Mouse (Mus musculus) embryonic fibroblast, embryonic 13.5 days (primary cell): ENCODE results near the gene Rpl23a. TPM values are rescaled to one million over a fixed set of nuclear protein-coding genes. Genes with fewer than 3 reads are reported as not detected.

Source experiments
- H3K27ac ChIP-seq: 2 replicates; pipeline ENCODE4 v1.5.1; 2012; ENCODE audit warnings: low read length, control low read depth, inconsistent platforms; ENCODE audit not compliant: insufficient read depth
- H3K4me1 ChIP-seq: 2 replicates; pipeline ENCODE4 v1.6.1; 2011; ENCODE audit warnings: low read length; ENCODE audit not compliant: control insufficient read depth, insufficient read depth
- H3K4me3 ChIP-seq: 2 replicates; pipeline ENCODE4 v1.5.1; 2011; ENCODE audit warnings: mild to moderate bottlenecking, control low read depth, low read length; ENCODE audit not compliant: insufficient read depth
- CTCF ChIP-seq: IDR thresholded peaks from 2 replicates; pipeline ENCODE4 v1.5.1; 2011; ENCODE audit warnings: mild to moderate bottlenecking, control low read depth, low read length, moderate library complexity, borderline replicate concordance; ENCODE audit not compliant: insufficient read depth
- POLR2A ChIP-seq: IDR thresholded peaks from 2 replicates; pipeline ENCODE4 v1.6.1; 2011; ENCODE audit warnings: low read depth, mild to moderate bottlenecking, control low read depth, low read length, moderate library complexity
- polyA plus RNA-seq: library from polyadenylated mRNA; stranded (reverse); fragments of >200 nt; gene quantifications from 2 replicates; pipeline ENCODE4 v1.2.4, GENCODE M21; 2011; ENCODE audit warnings: low read depth; ENCODE audit not compliant: missing spikeins, insufficient read length

Rpl23a gene
- polyA plus RNA-seq, result 2,180 and 2,276 TPM in 2 replicates

DNA sequence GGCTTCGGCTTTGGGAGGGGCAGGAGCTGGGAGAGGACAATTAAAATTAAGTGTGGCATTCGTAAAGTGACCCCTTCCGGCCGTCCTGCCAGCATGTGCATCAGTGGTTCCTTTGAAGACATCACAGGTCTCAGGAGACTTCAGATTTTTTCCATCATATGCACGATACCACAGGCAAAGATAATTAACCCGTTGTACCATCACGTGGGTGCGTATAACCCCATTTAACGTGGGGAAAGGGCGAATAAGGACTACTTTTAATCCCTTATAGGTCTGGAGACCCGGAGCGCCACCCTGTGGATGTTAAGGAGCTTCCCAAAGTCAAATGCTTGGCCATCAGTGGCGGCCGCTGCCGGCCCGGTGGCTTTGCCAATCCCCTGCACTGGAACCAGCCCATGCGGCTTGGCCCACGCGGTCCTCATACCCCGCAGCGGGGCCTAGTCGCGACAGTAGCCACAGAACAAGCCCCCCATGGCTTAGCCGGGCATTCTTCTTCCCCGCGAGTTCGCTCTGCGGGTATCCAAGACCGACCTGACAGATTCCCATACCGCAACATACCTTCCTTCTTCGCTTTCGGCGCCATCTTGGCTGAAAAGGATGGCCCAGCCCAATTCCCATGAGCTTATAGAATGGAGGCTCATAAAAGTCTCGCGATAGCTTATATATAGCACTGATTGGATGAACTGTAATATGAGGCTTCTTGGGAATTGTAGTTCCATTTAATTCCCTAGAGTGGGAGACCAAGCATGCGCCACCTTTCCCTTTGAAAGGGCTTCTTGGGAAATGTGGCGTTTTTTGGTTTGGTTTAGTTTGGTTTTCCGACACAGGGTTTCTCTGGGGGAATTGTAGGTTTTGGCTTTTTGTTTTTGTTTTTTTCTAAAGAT is at the start of gene Rpl23a:
Rpl23a (minus strand) TSS at position 624 of the 884 bp plus-strand sequence.
- 0 out of 2 replicates have a peak, but pooled peaks cover 5% of the 10 kb centered on the region for H3K4me1 ChIP-seq
- TF ChIP-seq POLR2A (peak; percentile 97), CTCF (no peak)
- peak within 1 kb of the TSS; percentile 88 for H3K27ac ChIP-seq
- peak within 1 kb of the TSS; percentile 86 for H3K4me3 ChIP-seq

DNA sequence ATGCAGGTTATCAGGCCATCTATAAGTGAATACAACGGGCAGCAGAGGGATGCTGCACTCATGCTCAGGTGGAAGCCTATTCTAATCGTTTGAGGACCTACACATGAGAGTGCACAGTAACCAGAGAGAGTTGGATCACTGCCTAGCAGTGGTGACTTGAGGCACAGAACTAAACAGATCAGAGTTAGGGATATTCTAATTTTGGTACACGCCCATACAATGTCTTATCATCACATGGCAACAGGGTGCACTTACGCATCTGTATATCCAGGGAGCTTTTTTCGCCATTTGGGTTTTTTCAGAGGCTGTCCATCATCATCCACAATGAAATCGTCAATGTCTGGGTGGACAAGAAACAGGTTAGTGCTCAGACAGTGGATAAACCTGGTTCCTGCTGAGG is 48.1 kb upstream of the Rpl23a start:
- Histone ChIP-seq H3K4me3 (no peak overlapping the region), H3K27ac (no peak overlapping the region), H3K4me1 (no peaks in the 10 kb centered on the region)
- TF ChIP-seq CTCF (no peak), POLR2A (no peak)

DNA sequence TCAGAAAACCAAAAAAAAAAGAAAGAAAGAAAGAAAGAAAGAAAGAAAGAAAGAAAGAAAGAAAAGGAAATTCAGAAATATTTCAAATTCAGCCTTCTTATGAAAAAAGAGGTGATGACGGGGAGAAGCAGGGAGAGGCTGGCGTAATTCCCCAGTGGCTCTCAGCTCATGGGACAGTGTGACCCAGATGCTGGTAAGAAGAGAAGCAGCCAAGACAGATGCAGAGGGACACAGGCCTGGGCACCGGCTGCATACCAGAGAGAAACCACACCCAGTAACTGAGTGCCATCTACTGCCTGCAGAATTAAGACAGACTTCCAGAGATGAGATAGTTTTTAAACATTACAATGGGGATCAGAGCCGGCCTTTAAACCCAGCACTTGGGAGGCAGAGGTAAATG is 40.2 kb upstream of the Rpl23a start:
- Histone ChIP-seq H3K4me1 (no peaks in the 10 kb centered on the region), H3K4me3 (no peak overlapping the region), H3K27ac (no peak overlapping the region)
- no peak for TF ChIP-seq POLR2A
- TF ChIP-seq CTCF, result no peak

DNA sequence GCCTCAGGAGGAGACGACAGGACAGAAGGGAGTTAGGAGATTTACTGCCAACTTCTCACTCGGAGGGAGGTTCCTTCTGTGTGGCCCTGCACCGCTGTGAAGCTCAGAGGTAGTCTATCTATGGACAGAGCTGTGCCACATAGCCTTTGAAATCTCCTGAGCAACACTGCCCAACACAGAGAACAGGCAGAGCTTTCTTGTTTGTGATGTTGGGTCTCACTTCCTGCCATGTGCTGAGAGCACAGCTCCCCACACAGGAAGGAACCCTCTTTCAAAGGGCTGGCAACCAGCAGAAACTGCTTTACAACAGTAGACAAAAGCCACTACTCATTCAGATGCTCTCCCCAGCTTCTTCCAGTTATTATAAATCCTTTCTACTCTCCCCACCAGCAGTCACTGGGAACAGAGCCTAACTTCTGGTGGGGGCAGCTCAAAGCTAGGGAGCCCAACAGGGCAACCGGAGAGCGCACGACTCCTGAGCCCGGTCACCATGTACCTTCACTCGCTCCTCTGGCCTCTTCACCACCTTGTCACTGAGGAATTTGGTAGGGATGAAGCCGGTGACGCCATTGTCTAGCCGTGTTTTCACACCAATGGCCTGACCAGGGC is 32.4 kb upstream of the Rpl23a start:
- Histone ChIP-seq H3K27ac (no peak overlapping the region), H3K4me3 (no peak overlapping the region), H3K4me1 (no peaks in the 10 kb centered on the region)
- TF ChIP-seq CTCF (no peak), POLR2A (no peak)

DNA sequence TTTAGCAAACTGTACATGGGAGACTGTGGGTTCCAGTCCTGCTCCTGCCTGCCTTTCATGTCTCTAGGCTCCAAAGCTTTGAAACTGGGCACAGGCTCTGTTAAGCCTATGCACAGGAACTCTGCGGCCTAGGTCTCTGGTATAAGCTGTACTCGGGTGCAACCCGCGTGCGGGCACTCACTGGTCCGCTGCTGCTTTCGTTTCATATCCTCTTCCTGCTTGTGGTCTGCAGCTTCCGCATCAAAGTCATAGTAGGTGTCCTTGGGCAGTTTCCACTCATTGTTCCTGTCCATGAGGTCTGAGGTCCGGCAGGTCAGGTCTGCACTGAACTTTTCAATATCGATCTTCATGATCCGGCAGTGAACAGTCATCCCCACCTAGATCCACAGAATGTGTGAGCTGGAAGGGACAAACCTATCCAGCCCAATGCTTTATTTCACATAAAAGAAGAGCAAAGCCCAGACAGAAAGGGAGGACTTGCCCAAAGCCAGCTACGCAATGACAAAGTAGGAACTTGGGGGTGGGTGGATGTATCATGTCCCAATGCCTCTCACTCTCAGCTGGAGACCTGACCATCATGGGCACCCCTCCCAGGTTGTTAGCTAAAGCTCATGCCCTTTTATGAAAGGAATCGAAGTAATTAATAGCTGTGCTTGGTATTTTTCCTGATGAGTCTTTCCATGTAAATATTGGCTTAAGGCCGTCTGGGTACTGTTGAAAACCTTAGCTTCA is 29.9 kb upstream of the Rpl23a start:
- TF ChIP-seq POLR2A, result no peak
- no peak for TF ChIP-seq CTCF
- no peaks in the 10 kb centered on the region for H3K4me1 ChIP-seq
- no peak overlapping the region for H3K27ac ChIP-seq
- H3K4me3 ChIP-seq, result no peak overlapping the region

DNA sequence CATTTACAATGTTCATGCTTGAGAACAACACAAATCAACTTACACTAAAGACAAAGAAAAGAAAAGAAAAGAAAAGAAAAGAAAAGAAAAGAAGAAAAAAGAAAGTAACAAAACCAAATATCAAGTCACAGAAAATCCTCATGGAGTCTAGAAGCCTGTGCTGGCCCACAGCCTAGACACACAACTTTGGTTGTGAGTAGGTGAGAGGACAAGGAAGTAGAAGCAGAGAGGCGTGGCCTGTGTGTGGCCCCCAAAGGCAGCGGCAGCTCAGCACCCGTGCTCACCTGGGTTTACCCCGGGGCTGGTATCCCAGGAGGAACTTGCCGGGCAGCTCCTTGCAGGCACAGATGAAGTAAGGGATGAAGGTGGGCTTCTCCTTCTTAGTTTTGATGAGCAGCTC is 28.1 kb upstream of the Rpl23a start:
- TF ChIP-seq CTCF, result no peak
- TF ChIP-seq POLR2A, result no peak
- no peaks in the 10 kb centered on the region for H3K4me1 ChIP-seq
- H3K27ac ChIP-seq, result no peak overlapping the region
- no peak overlapping the region for H3K4me3 ChIP-seq

DNA sequence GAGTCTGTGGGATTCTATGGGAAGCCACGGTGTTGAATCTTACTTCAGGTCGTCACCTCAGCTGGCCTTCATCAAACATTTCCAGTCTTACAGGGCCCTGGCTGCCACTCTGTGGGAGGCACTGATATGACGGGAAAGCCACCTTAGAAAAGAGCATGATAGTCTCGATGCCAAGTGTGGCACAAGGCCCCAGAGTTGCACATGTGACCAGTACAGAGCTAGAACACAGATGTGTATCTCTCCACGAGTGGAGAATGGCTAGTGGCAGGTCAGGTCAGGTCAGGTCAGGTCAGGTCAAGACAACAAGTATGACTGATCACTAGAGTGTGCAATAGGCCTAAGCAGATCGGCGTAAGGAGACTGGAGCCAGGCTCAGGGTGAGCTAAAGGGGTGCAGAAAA is 27.2 kb upstream of the Rpl23a start:
- Histone ChIP-seq H3K27ac (no peak overlapping the region), H3K4me3 (no peak overlapping the region), H3K4me1 (no peaks in the 10 kb centered on the region)
- TF ChIP-seq POLR2A (no peak), CTCF (no peak)

DNA sequence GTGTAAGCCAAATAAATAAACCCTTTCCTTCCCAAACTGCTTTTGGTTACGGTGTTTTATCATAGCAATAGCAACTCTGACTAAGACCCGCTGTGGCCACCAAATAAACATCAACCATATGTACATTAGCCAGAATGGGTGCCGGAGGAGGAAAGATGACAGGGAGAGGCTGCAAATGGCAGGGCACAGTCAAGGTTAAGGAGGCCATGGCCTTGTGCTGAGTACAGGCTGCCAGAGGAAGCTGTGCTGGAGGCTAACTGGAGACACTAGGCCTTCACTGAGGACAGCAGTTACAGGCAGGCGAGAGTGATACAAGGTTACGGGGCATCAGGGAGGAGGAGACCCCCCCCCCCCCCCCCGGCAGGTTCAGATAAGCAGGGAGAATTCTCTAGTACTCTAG is 26.5 kb upstream of the Rpl23a start:
- Histone ChIP-seq H3K27ac (no peak overlapping the region), H3K4me1 (no peaks in the 10 kb centered on the region), H3K4me3 (no peak overlapping the region)
- no peak for TF ChIP-seq CTCF
- TF ChIP-seq POLR2A, result no peak

DNA sequence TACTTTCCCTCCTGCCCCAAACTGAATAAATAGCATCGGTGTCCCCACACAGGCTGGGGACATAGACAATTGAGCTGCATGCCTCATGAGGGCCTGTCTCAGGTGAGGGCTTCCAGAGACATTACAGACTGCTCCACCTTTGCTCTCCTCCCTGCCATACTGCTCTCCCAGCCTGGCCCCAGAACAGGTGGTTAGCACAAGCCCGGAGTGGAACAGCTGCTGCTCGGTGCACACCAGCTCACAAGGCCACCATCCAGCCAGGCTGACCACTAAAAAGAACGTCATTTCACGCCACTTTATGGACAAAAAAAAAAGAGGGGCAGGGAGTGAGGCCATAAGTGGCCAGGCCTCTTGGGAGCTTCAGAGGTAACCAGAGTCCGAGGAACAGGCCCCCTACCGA is 23.8 kb upstream of the Rpl23a start:
- Histone ChIP-seq H3K4me1 (no peaks in the 10 kb centered on the region), H3K27ac (no peak overlapping the region), H3K4me3 (no peak overlapping the region)
- TF ChIP-seq CTCF, result no peak
- TF ChIP-seq POLR2A, result no peak
